Mouse (Mus musculus) spleen, adult 2 months (tissue): ENCODE data around the gene Tmem182.

Experiments used
- CTCF ChIP-seq: fragments of 200-500 bp; IDR thresholded peaks from 2 replicates; pipeline ENCODE4 v1.5.1; 2011; ENCODE audit warnings: mild to moderate bottlenecking, inconsistent platforms; ENCODE audit not compliant: insufficient read depth, insufficient read length, insufficient replicate concordance; ENCODE audit errors: extremely low read depth
- POLR2A ChIP-seq: fragments of 200-500 bp; IDR thresholded peaks from 2 replicates; pipeline ENCODE4 v1.6.1; 2011; ENCODE audit warnings: low read depth, low read length, inconsistent platforms

GRCm38 (mm10) chr1:40764042-40764441, 41.4 kb upstream of the Tmem182 start:
- TF ChIP-seq CTCF (no peak), POLR2A (no peak)
